14 mouse cellular contexts compared by ENCODE assay signal in genomic region chr11:85492666-85493065, GRCm38 (mm10).
A peak's percentile ranks its signal among the peaks of the same experiment; 100 is the strongest.
DNase-seq lines count a peak whose midpoint lies in the region; ATAC-seq and TF ChIP-seq lines count a peak whose summit lies in the region.
"Had no signal": no experiment of that assay in that cellular context is flagged by ENCODE, and none has a peak within 500 bp of the region (broad histone marks: within the 10 kb centered on the region; RNA-seq: fewer than 3 reads in every experiment).

No protein-coding gene starts in this region.

- peaks cover 34% of the 10 kb centered on the region for H3K4me1 ChIP-seq in heart, embryonic 13.5 days
- H3K4me1 ChIP-seq in lung, embryonic 14.5 days (ENCODE audit: insufficient read depth), result peaks cover 12% of the 10 kb centered on the region; the same call in 1 of the 2 replicates
- peaks cover 14% of the 10 kb centered on the region for H3K4me1 ChIP-seq in embryonic fibroblast, embryonic 13.5 days (ENCODE audit: control insufficient read depth, insufficient read depth, low read length)
- no peaks in the 10 kb centered on the region for H3K4me1 ChIP-seq in stomach, embryonic 16.5 days (ENCODE audit: control insufficient read depth, insufficient read depth, low read length)
- H3K4me1 ChIP-seq: liver, embryonic 15.5 days had no signal

- DNase-seq in heart, postnatal 4 days, result no peak
- no peak for DNase-seq in lung, embryonic 14.5 days
- DNase-seq in lung, postnatal 10 days, result no peak
- DNase-seq in retina, embryonic 14.5 days (ENCODE audit: low spot score), result no peak
- DNase-seq: cerebellum, adult 11 months; thymus, adult 18-20 months had no signal

- 0 out of 2 replicates have a peak overlapping the region, but pooled peaks have one; percentile 33 for H3K9ac ChIP-seq in heart, embryonic 13.5 days
- H3K9ac ChIP-seq in lung, embryonic 14.5 days, result no peak overlapping the region
- H3K9ac ChIP-seq in stomach, embryonic 16.5 days (ENCODE audit: low read length), result no peak overlapping the region
- H3K9ac ChIP-seq: forebrain, embryonic 15.5 days; liver, embryonic 15.5 days had no signal

- H3K36me3 ChIP-seq in heart, embryonic 13.5 days, result no peaks in the 10 kb centered on the region
- no peaks in the 10 kb centered on the region for H3K36me3 ChIP-seq in lung, embryonic 14.5 days (ENCODE audit: insufficient read depth)
- no peaks in the 10 kb centered on the region for H3K36me3 ChIP-seq in stomach, embryonic 16.5 days (ENCODE audit: control insufficient read depth, insufficient read depth, low read length)
- H3K36me3 ChIP-seq: forebrain, embryonic 15.5 days; liver, embryonic 15.5 days had no signal

- no peaks in the 10 kb centered on the region for H3K9me3 ChIP-seq in heart, embryonic 13.5 days
- H3K9me3 ChIP-seq in lung, embryonic 14.5 days (ENCODE audit: low read depth, low read length), result no peaks in the 10 kb centered on the region
- no peaks in the 10 kb centered on the region for H3K9me3 ChIP-seq in stomach, embryonic 16.5 days (replicated peaks; ENCODE audit: control insufficient read depth, low read length)
- H3K9me3 ChIP-seq: forebrain, embryonic 15.5 days; liver, embryonic 15.5 days had no signal

- H3K4me3 ChIP-seq in heart, embryonic 13.5 days, result peak overlapping the region; percentile 31; the same call in 1 of the 2 replicates
- H3K4me3 ChIP-seq in lung, embryonic 14.5 days (ENCODE audit: low read depth, low read length), result no peak overlapping the region
- no peak overlapping the region for H3K4me3 ChIP-seq in embryonic fibroblast, embryonic 13.5 days (ENCODE audit: insufficient read depth, low read length)
- H3K4me3 ChIP-seq in stomach, embryonic 16.5 days (replicated peaks; ENCODE audit: low read length), result no peak overlapping the region
- H3K4me3 ChIP-seq: forebrain, embryonic 15.5 days; liver, embryonic 15.5 days had no signal

- TF ChIP-seq POLR2A in embryonic fibroblast, embryonic 13.5 days (IDR thresholded peaks at IDR 0.05; ENCODE audit: low read depth, low read length), result no peak

- TF ChIP-seq CTCF in lung, embryonic 14.5 days (IDR thresholded peaks at IDR 0.05; ENCODE audit: low read depth), result no peak
- TF ChIP-seq CTCF in embryonic fibroblast, embryonic 13.5 days (IDR thresholded peaks at IDR 0.05; ENCODE audit: borderline replicate concordance, insufficient read depth, low read length), result no peak

- ATAC-seq in heart, embryonic 13.5 days (ENCODE audit: extremely low read depth, insufficient number of reproducible peaks, low FRiP score, low TSS enrichment), result no peak
- peak; percentile 23; the same call in 1 of the 2 replicates for ATAC-seq in lung, embryonic 14.5 days (ENCODE audit: insufficient read depth)
- ATAC-seq in stomach, embryonic 16.5 days (ENCODE audit: insufficient read depth, low FRiP score), result no peak
- ATAC-seq: CD4-positive, CD25-positive, alpha-beta regulatory T cell, adult 4 months; forebrain, embryonic 15.5 days; midbrain, embryonic 16.5 days; Patski had no signal

- peak overlapping the region; percentile 64 for H3K4me2 ChIP-seq in heart, embryonic 13.5 days
- peak overlapping the region; percentile 19 for H3K4me2 ChIP-seq in lung, embryonic 14.5 days
- no peak overlapping the region for H3K4me2 ChIP-seq in stomach, embryonic 16.5 days (ENCODE audit: low read depth, low read length)
- H3K4me2 ChIP-seq: forebrain, embryonic 15.5 days; liver, embryonic 15.5 days had no signal

- H3K27ac ChIP-seq in heart, embryonic 13.5 days (replicated peaks), result peak overlapping the region; percentile 80
- peak overlapping the region; percentile 89 for H3K27ac ChIP-seq in lung, embryonic 14.5 days (ENCODE audit: low read depth)
- peak overlapping the region; percentile 77 for H3K27ac ChIP-seq in embryonic fibroblast, embryonic 13.5 days (ENCODE audit: insufficient read depth, low read length)
- H3K27ac ChIP-seq in stomach, embryonic 16.5 days (ENCODE audit: low read length), result peak overlapping the region; percentile 69
- H3K27ac ChIP-seq: forebrain, embryonic 15.5 days; liver, embryonic 15.5 days had no signal

- H3K27me3 ChIP-seq in heart, embryonic 13.5 days (replicated peaks), result no peaks in the 10 kb centered on the region
- H3K27me3 ChIP-seq in lung, embryonic 14.5 days (ENCODE audit: insufficient read depth, low read length), result no peaks in the 10 kb centered on the region
- H3K27me3 ChIP-seq in stomach, embryonic 16.5 days (ENCODE audit: control insufficient read depth, insufficient read depth, low read length), result no peaks in the 10 kb centered on the region
- H3K27me3 ChIP-seq: liver, embryonic 15.5 days; Patski had no signal

- WGBS in heart, embryonic 13.5 days, result 31% methylated on average over 3 of the region's 3 CpGs
- WGBS in lung, embryonic 14.5 days, result 28% methylated on average over 3 of the region's 3 CpGs
- WGBS in stomach, embryonic 16.5 days, result 47% methylated on average over 3 of the region's 3 CpGs
